Mouse (Mus musculus) lung, embryonic 16.5 days (tissue): ENCODE results near the gene Shtn1. TPM values are rescaled to one million over a fixed set of nuclear protein-coding genes. Genes with fewer than 3 reads are reported as not detected.

Source experiments
- ATAC-seq: fragments of 200-750 bp; cut with Nextera tagmentation; 2 replicates; pipeline ENCODE4 v1.8.0; 2017; ENCODE audit warnings: low read depth, mild to moderate bottlenecking, moderate library complexity
- H3K27ac ChIP-seq: fragments of 300-500 bp; sonication (generic); 2 replicates; pipeline ENCODE4 v1.5.1; 2014; ENCODE audit warnings: mild to moderate bottlenecking, control low read depth, low read length
- H3K27me3 ChIP-seq: fragments of 300-500 bp; sonication (generic); 2 replicates; pipeline ENCODE4 v1.6.1; 2014; ENCODE audit warnings: low read depth, low read length, mixed read lengths; ENCODE audit not compliant: control insufficient read depth, insufficient read depth
- H3K36me3 ChIP-seq: fragments of 300-500 bp; sonication (generic); 2 replicates; pipeline ENCODE4 v1.6.1; 2014; ENCODE audit warnings: low read length; ENCODE audit not compliant: control insufficient read depth, insufficient read depth
- H3K4me1 ChIP-seq: fragments of 300-500 bp; sonication (generic); replicated peaks from 2 replicates; pipeline ENCODE4 v1.6.1; 2014; ENCODE audit warnings: low read length, mixed read lengths; ENCODE audit not compliant: control insufficient read depth, insufficient read depth
- H3K4me2 ChIP-seq: fragments of 300-500 bp; sonication (generic); 2 replicates; pipeline ENCODE4 v1.6.1; 2014; ENCODE audit warnings: low read depth, low read length, control low read depth
- H3K4me3 ChIP-seq: fragments of 300-500 bp; sonication (generic); 2 replicates; pipeline ENCODE4 v1.5.1; 2014; ENCODE audit warnings: mild to moderate bottlenecking, low read length, control low read depth
- H3K9ac ChIP-seq: fragments of 300-500 bp; sonication (generic); 2 replicates; pipeline ENCODE4 v1.6.1; 2014; ENCODE audit warnings: low read length, control low read depth
- H3K9me3 ChIP-seq: fragments of 300-500 bp; sonication (generic); 2 replicates; pipeline ENCODE4 v1.6.1; 2016; ENCODE audit warnings: low read length; ENCODE audit not compliant: control insufficient read depth
- WGBS: fragments of 180-500 bp; shearing (Covaris S2); extraction: QIAGEN DNeasy Blood & Tissue Kit; methylation state at CpG from one replicate; pipeline ENCODE4 v1.1.7; 2014; 5-methylcytosine and 5-hydroxymethylcytosine counted together
- polyA plus RNA-seq: library from polyadenylated mRNA; unstranded; fragments of >200 nt; fragmentation: Nextera tagmentation; extraction: Ambion mirVana; gene quantifications from 2 replicates; pipeline ENCODE4 v1.2.1, GENCODE M21; 2015

Gene Shtn1
- polyA plus RNA-seq, 1 experiment from 2014 or later, result 7.2 TPM

GRCm38 (mm10) chr19:59074381-59074780 is 1.5 kb downstream of the Shtn1 start:
- Histone ChIP-seq H3K9ac (no peak overlapping the region; the same call in 1 of the 2 replicates), H3K4me2 (peak overlapping the region; percentile 84; the same call in 1 of the 2 replicates), H3K27me3 (peaks cover 22% of the 10 kb centered on the region), H3K4me1 (no peaks in the 10 kb centered on the region), H3K9me3 (no peaks in the 10 kb centered on the region), H3K36me3 (no peaks in the 10 kb centered on the region), H3K4me3 (peak overlapping the region; percentile 54; the same call in 1 of the 2 replicates), H3K27ac (no peak overlapping the region)
- no peak for ATAC-seq
- WGBS, result 52% methylated on average over 3 of the region's 3 CpGs

GRCm38 (mm10) chr19:59073006-59073405 is 2.9 kb downstream of the Shtn1 start:
- Histone ChIP-seq H3K4me2 (no peak overlapping the region), H3K4me1 (no peaks in the 10 kb centered on the region), H3K4me3 (no peak overlapping the region), H3K36me3 (no peaks in the 10 kb centered on the region), H3K27me3 (peaks cover 22% of the 10 kb centered on the region), H3K27ac (no peak overlapping the region), H3K9me3 (no peaks in the 10 kb centered on the region), H3K9ac (no peak overlapping the region)
- WGBS, result 79% methylated on average over 6 of the region's 6 CpGs
- no peak for ATAC-seq

- Histone ChIP-seq H3K4me1 (no peaks in the 10 kb centered on the region), H3K9me3 (no peaks in the 10 kb centered on the region), H3K36me3 (no peaks in the 10 kb centered on the region), H3K27me3 (peaks cover 22% of the 10 kb centered on the region), H3K4me3 (no peak overlapping the region), H3K4me2 (no peak overlapping the region), H3K27ac (no peak overlapping the region), H3K9ac (no peak overlapping the region)
- ATAC-seq, result no peak
- 86% methylated on average over 2 of the region's 2 CpGs for WGBS
These were observed 3.9 kb downstream of the Shtn1 start for GRCm38 (mm10) chr19:59071979-59072378.

GRCm38 (mm10) chr19:59071396-59071795 is 4.5 kb downstream of the Shtn1 start:
- ATAC-seq, result no peak
- Histone ChIP-seq H3K4me1 (no peaks in the 10 kb centered on the region), H3K27ac (no peak overlapping the region), H3K36me3 (no peaks in the 10 kb centered on the region), H3K9ac (no peak overlapping the region), H3K27me3 (peaks cover 17% of the 10 kb centered on the region), H3K4me3 (no peak overlapping the region), H3K9me3 (no peaks in the 10 kb centered on the region), H3K4me2 (no peak overlapping the region)
- 78% methylated on average over 4 of the region's 4 CpGs for WGBS

- H3K4me2 ChIP-seq, result no peak overlapping the region
- H3K27me3 ChIP-seq, result no peaks in the 10 kb centered on the region
- H3K4me3 ChIP-seq, result no peak overlapping the region
- no peak overlapping the region for H3K9ac ChIP-seq
- WGBS, result 79% methylated on average over 1 of the region's 1 CpGs
- H3K27ac ChIP-seq, result no peak overlapping the region
- H3K9me3 ChIP-seq, result no peaks in the 10 kb centered on the region
- no peaks in the 10 kb centered on the region for H3K36me3 ChIP-seq
- no peak for ATAC-seq
- no peaks in the 10 kb centered on the region for H3K4me1 ChIP-seq
These were observed 8.2 kb downstream of the Shtn1 start for GRCm38 (mm10) chr19:59067652-59068051.

GRCm38 (mm10) chr19:59066670-59067069 is 9.2 kb downstream of the Shtn1 start:
- Histone ChIP-seq H3K27ac (no peak overlapping the region), H3K4me1 (no peaks in the 10 kb centered on the region), H3K4me3 (no peak overlapping the region), H3K36me3 (no peaks in the 10 kb centered on the region), H3K9me3 (no peaks in the 10 kb centered on the region), H3K27me3 (no peaks in the 10 kb centered on the region), H3K9ac (no peak overlapping the region), H3K4me2 (no peak overlapping the region)
- 76% methylated on average over 2 of the region's 2 CpGs for WGBS
- peak; percentile 28; the same call in 1 of the 2 replicates for ATAC-seq

- H3K4me3 ChIP-seq, result no peak overlapping the region
- peak; percentile 38 for ATAC-seq
- H3K9me3 ChIP-seq, result no peaks in the 10 kb centered on the region
- no peaks in the 10 kb centered on the region for H3K36me3 ChIP-seq
- no peak overlapping the region for H3K27ac ChIP-seq
- H3K4me2 ChIP-seq, result no peak overlapping the region
- no peak overlapping the region for H3K9ac ChIP-seq
- H3K4me1 ChIP-seq, result no peaks in the 10 kb centered on the region
- H3K27me3 ChIP-seq, result no peaks in the 10 kb centered on the region
- 54% methylated on average over 5 of the region's 5 CpGs for WGBS
These were observed 9.8 kb downstream of the Shtn1 start for GRCm38 (mm10) chr19:59066115-59066514.

GRCm38 (mm10) chr19:59064616-59065015 is 11.3 kb downstream of the Shtn1 start:
- H3K9ac ChIP-seq, result no peak overlapping the region
- no peaks in the 10 kb centered on the region for H3K27me3 ChIP-seq
- WGBS, result 80% methylated on average over 5 of the region's 5 CpGs
- H3K9me3 ChIP-seq, result no peaks in the 10 kb centered on the region
- no peaks in the 10 kb centered on the region for H3K36me3 ChIP-seq
- no peaks in the 10 kb centered on the region for H3K4me1 ChIP-seq
- no peak overlapping the region for H3K4me2 ChIP-seq
- no peak overlapping the region for H3K4me3 ChIP-seq
- no peak for ATAC-seq
- H3K27ac ChIP-seq, result no peak overlapping the region

GRCm38 (mm10) chr19:59063568-59063967 is 12.3 kb downstream of the Shtn1 start:
- no peak overlapping the region for H3K27ac ChIP-seq
- no peak overlapping the region for H3K4me2 ChIP-seq
- H3K36me3 ChIP-seq, result no peaks in the 10 kb centered on the region
- 95% methylated on average over 5 of the region's 5 CpGs for WGBS
- no peak overlapping the region for H3K9ac ChIP-seq
- ATAC-seq, result no peak
- H3K4me1 ChIP-seq, result no peaks in the 10 kb centered on the region
- H3K27me3 ChIP-seq, result no peaks in the 10 kb centered on the region
- no peak overlapping the region for H3K4me3 ChIP-seq
- no peaks in the 10 kb centered on the region for H3K9me3 ChIP-seq

GRCm38 (mm10) chr19:59058105-59058504 is 17.8 kb downstream of the Shtn1 start:
- no peaks in the 10 kb centered on the region for H3K36me3 ChIP-seq
- no peaks in the 10 kb centered on the region for H3K9me3 ChIP-seq
- H3K4me3 ChIP-seq, result no peak overlapping the region
- no peaks in the 10 kb centered on the region for H3K4me1 ChIP-seq
- no peak for ATAC-seq
- H3K27me3 ChIP-seq, result no peaks in the 10 kb centered on the region
- 86% methylated on average over 4 of the region's 4 CpGs for WGBS
- no peak overlapping the region for H3K27ac ChIP-seq
- no peak overlapping the region for H3K4me2 ChIP-seq
- H3K9ac ChIP-seq, result no peak overlapping the region
